Mouse (Mus musculus) heart, embryonic 11.5 days (tissue): Measurements from ENCODE around the gene Cenpl. TPM values are rescaled to one million over a fixed set of nuclear protein-coding genes. Genes with fewer than 3 reads are reported as not detected.
"Not testable (repeated sequence)": the region's sequence is repeated elsewhere in the genome, so short reads cannot be mapped to it uniquely, and the experiment has no call there.

Experiments used
- ATAC-seq: fragments of 200-750 bp; cut with Nextera tagmentation; replicated peaks from 2 replicates; pipeline ENCODE4 v1.8.0; 2017; ENCODE audit warnings: moderate library complexity; ENCODE audit not compliant: insufficient number of reproducible peaks, low FRiP score, low TSS enrichment
- H3K27ac ChIP-seq: fragments of 300-500 bp; sonication (generic); 2 replicates; pipeline ENCODE4 v1.5.1; 2014; ENCODE audit warnings: mild to moderate bottlenecking, low read depth, low read length
- H3K27me3 ChIP-seq: fragments of 300-500 bp; sonication (generic); 2 replicates; pipeline ENCODE4 v1.6.1; 2014; ENCODE audit warnings: mild to moderate bottlenecking, low read length, mixed read lengths; ENCODE audit not compliant: control insufficient read depth, insufficient read depth
- H3K36me3 ChIP-seq: fragments of 300-500 bp; sonication (generic); 2 replicates; pipeline ENCODE4 v1.6.1; 2014; ENCODE audit warnings: mild to moderate bottlenecking, low read length, moderate library complexity, mixed read lengths; ENCODE audit not compliant: control insufficient read depth, insufficient read depth
- H3K4me1 ChIP-seq: fragments of 300-500 bp; sonication (generic); 2 replicates; pipeline ENCODE4 v1.6.1; 2014; ENCODE audit warnings: low read length; ENCODE audit not compliant: control insufficient read depth, insufficient read depth
- H3K4me2 ChIP-seq: fragments of 300-500 bp; sonication (generic); 2 replicates; pipeline ENCODE4 v1.6.1; 2014; ENCODE audit warnings: mild to moderate bottlenecking, moderate library complexity
- H3K4me3 ChIP-seq: fragments of 300-500 bp; sonication (generic); 2 replicates; pipeline ENCODE4 v1.5.1; 2014; ENCODE audit warnings: low read depth, low read length
- H3K9ac ChIP-seq: fragments of 300-500 bp; sonication (generic); 2 replicates; pipeline ENCODE4 v1.6.1; 2014; ENCODE audit warnings: mild to moderate bottlenecking, low read depth, low read length, moderate library complexity
- H3K9me3 ChIP-seq: fragments of 300-500 bp; sonication (generic); replicated peaks from 2 replicates; pipeline ENCODE4 v1.6.1; 2016; ENCODE audit warnings: low read length; ENCODE audit not compliant: control insufficient read depth
- WGBS: fragments of 180-500 bp; shearing (Covaris S2); extraction: QIAGEN DNeasy Blood & Tissue Kit; methylation state at CpG from one replicate; pipeline ENCODE4 v1.1.7; 2014; ENCODE audit not compliant: insufficient replicate concordance; 5-methylcytosine and 5-hydroxymethylcytosine counted together
- polyA plus RNA-seq: library from polyadenylated mRNA; unstranded; fragments of >200 nt; fragmentation: Nextera tagmentation; extraction: Ambion mirVana; gene quantifications from 2 replicates; pipeline ENCODE4 v1.2.1, GENCODE M21; 2014

The Cenpl gene
- 22.3 and 24.8 TPM in 2 replicates for polyA plus RNA-seq

DNA sequence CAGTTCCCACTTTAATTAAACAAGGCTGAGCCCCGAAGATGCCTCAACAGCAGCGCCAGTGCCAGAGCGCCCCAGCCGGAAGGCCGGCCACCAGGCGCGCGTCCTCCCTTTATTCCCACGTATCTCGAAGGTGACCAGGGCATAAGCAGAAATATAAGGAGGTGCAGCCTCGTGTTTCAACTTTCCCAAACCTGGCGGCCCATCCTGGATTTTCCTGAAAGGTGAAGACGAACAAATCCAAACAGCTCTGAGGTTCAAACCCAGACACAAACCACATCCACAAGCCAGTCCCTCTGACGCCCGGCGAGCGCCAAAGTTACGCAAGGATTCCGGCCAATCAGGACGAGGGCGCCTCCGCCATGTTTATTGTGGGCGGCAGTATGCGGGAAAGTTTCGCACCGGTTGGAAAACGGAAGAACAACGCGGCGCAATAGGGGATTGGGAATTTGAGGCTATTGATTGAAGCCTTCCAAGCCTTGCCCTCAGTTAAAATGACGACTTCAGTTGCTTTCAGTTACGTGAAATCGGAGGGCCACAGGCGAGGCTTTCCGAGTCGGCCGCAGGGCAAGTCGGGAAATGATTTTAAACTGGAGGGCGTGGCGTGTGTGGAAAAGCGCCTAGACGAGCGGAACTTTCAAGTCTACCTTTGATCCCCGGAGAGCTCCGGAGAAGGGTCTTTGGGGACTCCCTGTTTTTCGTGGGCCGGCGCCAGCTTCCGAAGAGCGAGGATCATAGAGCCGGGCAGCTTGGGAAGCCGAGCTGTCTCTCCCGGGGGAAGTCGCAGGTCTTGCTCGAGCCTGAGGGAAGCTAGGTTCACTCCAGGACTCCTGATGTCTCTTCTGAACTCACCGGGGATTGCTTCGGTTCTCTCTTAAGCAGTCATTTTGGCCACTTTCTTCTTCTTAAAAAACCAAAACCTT is at the start of gene Cenpl, which contains the start of gene Dars2:
TSS of gene Cenpl (plus strand) at position 362 of the 920 bp plus-strand sequence.
TSS of gene Dars2 (minus strand) at position 307 of the 920 bp plus-strand sequence.
- peak; percentile 92 for ATAC-seq
- Histone ChIP-seq H3K4me3 (peak within 1 kb of the TSS; percentile 82), H3K9ac (peak within 1 kb of the TSS; percentile 70), H3K9me3 (no peaks in the 10 kb centered on the region), H3K4me1 (peaks cover 16% of the 10 kb centered on the region; the same call in 1 of the 2 replicates), H3K27ac (peak within 1 kb of the TSS; percentile 70), H3K27me3 (no peaks in the 10 kb centered on the region), H3K36me3 (no peaks in the 10 kb centered on the region), H3K4me2 (peak within 1 kb of the TSS; percentile 65)
- under 1% methylated on average over 57 of the region's 57 CpGs for WGBS

DNA sequence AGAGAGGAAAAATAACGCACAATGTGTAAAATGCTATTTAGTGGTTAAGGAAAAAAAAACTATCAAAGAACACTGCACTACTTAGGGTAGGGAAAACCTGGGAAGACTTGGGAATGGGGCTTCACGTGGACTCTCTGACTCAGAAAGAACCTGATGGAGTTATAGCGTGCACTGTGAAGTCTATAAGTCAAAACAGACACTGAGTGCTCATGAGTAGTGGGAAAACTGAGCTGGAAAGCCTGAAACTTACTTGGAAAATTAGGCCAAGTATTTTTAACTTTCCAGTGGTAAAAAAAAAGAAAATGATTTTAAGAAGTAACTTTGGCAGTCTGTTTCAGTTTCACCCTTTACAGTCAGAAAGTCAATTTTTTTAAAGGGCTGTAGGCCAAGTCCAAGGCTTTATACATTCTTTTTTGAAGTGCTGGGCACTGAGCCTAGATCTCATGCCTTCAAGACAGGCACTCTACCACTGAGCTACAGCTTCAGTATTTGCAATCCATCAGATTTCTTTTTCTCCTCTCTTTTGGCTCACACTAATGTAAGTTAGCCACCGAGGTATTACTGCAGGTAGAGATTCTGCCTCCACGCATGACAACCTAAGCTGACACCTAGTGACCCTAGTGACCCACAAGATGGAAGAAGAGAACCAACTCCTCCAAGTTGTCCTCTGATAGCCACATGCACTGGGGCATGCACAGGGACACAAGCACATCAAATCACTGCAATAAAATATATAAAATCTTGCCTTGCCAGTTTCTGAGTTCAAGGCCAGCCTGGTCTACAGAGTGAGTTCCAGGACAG is 44.9 kb upstream of the Cenpl start:
- Histone ChIP-seq H3K27ac (no peak overlapping the region), H3K36me3 (peaks cover 6% of the 10 kb centered on the region), H3K4me3 (no peak overlapping the region), H3K9ac (no peak overlapping the region), H3K27me3 (no peaks in the 10 kb centered on the region), H3K4me2 (no peak overlapping the region), H3K4me1 (no peaks in the 10 kb centered on the region), H3K9me3 (no peaks in the 10 kb centered on the region)
- 86% methylated on average over 5 of the region's 5 CpGs for WGBS
- no peak for ATAC-seq

DNA sequence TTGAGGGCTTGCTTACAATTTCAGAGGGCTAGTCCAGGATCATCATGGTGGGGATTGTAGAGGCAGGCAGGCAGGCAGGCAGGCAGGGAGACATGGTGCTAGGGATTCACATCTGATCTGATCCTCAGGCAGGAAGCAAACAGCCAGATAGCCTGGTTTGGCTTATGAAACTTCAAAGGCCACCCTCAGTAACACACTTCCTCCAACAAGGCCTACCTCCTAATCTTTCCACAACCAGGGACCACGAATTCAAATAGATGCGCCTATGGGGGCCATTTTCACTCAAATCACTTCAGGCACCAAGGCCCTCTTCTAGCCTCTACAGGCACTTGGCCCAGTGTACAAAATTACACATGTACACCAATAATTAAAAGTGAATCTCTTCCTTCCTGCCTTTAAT is 43.3 kb upstream of the Cenpl start:
- ATAC-seq: no peak
- H3K27ac ChIP-seq: no peak overlapping the region
- H3K4me1 ChIP-seq: no peaks in the 10 kb centered on the region
- peaks cover 14% of the 10 kb centered on the region for H3K36me3 ChIP-seq
- H3K27me3 ChIP-seq: no peaks in the 10 kb centered on the region
- no peak overlapping the region for H3K4me3 ChIP-seq
- H3K9ac ChIP-seq: no peak overlapping the region
- WGBS: 74% methylated on average over 2 of the region's 2 CpGs
- no peak overlapping the region for H3K4me2 ChIP-seq
- H3K9me3 ChIP-seq: no peaks in the 10 kb centered on the region

DNA sequence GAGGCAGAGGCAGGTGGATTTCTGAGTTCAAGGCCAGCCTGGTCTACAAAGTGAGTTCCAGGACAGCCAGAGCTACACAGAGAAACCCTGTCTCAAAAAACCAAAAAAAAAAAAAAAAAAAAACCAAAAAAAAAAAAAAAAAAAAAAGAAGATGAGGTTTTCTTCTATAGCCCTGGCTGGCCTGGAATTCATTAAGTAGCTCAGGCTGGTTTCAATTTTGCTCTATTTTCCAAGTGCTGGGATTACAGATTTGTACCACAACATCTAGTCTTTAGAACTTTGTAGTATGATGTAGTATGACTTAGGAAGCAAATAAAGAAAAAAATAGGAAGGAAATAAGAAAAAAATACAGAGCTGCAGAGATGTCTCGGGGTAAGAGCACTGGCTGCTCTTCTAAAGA is 42.1 kb upstream of the Cenpl start:
- not testable (repeated sequence) for H3K4me1 ChIP-seq, H3K27me3 ChIP-seq, H3K9me3 ChIP-seq, H3K4me3 ChIP-seq, ATAC-seq, H3K9ac ChIP-seq, H3K27ac ChIP-seq, H3K4me2 ChIP-seq
- WGBS: 93% methylated on average over 1 of the region's 1 CpGs
- peaks cover 16% of the 10 kb centered on the region for H3K36me3 ChIP-seq

DNA sequence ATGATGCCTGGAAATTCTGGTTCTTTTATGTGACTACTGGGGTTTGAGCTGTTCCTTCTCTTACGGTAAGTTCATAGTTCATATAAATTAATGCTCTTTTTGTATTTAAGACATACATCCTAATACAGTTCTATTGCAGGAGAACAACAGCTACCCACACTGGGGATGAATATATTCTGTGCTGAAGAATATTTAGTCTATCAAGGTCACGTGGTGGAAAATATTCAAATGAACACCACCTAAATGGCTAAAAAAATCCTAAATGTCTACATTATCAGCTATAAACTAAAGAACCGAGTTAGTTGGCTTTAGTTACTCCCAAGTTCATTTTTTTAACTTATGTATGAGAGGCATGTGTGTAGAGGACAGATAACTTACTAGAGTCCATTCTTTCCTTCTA is 40.5 kb upstream of the Cenpl start:
- Histone ChIP-seq H3K9me3 (no peaks in the 10 kb centered on the region), H3K9ac (no peak overlapping the region), H3K36me3 (peaks cover 16% of the 10 kb centered on the region), H3K4me2 (no peak overlapping the region), H3K4me1 (no peaks in the 10 kb centered on the region), H3K4me3 (no peak overlapping the region), H3K27me3 (no peaks in the 10 kb centered on the region), H3K27ac (no peak overlapping the region)
- no peak for ATAC-seq
- WGBS: 86% methylated on average over 3 of the region's 3 CpGs

DNA sequence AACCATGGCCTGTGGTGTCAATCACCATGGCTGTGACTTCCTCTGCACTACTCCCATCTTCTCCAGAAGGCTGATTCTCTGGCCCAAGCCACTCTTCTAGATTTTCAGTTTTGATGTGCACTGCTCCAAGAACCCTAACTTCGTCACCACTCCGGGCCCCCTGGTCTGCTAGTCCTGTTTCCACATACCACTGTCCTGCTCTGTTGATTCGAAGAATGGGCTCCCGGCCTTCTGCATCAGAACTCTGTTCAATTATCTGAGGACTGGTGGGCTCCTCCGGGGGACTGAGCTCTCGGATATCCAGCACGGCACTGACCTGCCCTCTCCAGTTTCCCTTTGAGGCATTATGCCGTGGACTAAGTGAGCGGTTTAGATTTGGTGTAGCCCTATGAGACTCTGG is 38.6 kb upstream of the Cenpl start:
- peaks cover 4% of the 10 kb centered on the region; the same call in 1 of the 2 replicates for H3K4me1 ChIP-seq
- no peak for ATAC-seq
- no peaks in the 10 kb centered on the region for H3K9me3 ChIP-seq
- H3K9ac ChIP-seq: no peak overlapping the region
- no peak overlapping the region for H3K27ac ChIP-seq
- 91% methylated on average over 9 of the region's 9 CpGs for WGBS
- peaks cover 22% of the 10 kb centered on the region for H3K36me3 ChIP-seq
- no peak overlapping the region for H3K4me2 ChIP-seq
- H3K4me3 ChIP-seq: no peak overlapping the region
- no peaks in the 10 kb centered on the region for H3K27me3 ChIP-seq

DNA sequence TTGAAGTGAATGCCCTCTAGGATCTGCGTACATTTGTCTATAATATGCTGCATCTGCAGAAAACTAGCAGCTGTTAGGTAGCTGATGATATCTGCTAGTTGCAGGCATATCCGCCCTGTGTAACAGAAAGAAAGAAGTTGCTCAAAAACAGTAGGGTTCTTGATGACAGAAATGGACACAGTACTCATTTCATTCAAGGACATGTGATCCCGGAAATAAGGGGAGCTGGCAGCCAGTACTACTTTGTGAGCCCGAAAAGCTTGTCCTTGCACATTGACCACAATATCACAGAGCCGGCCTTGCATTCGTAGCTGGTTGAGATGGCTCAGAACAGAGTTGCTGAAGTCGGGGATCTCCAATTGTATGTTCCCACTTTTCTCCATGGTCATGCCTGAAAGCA is 38.2 kb upstream of the Cenpl start:
- no peak overlapping the region for H3K9ac ChIP-seq
- peaks cover 24% of the 10 kb centered on the region for H3K36me3 ChIP-seq
- WGBS: 89% methylated on average over 7 of the region's 7 CpGs
- H3K9me3 ChIP-seq: no peaks in the 10 kb centered on the region
- H3K4me2 ChIP-seq: no peak overlapping the region
- H3K27me3 ChIP-seq: no peaks in the 10 kb centered on the region
- H3K4me1 ChIP-seq: peaks cover 6% of the 10 kb centered on the region; the same call in 1 of the 2 replicates
- no peak overlapping the region for H3K27ac ChIP-seq
- ATAC-seq: no peak
- H3K4me3 ChIP-seq: no peak overlapping the region

DNA sequence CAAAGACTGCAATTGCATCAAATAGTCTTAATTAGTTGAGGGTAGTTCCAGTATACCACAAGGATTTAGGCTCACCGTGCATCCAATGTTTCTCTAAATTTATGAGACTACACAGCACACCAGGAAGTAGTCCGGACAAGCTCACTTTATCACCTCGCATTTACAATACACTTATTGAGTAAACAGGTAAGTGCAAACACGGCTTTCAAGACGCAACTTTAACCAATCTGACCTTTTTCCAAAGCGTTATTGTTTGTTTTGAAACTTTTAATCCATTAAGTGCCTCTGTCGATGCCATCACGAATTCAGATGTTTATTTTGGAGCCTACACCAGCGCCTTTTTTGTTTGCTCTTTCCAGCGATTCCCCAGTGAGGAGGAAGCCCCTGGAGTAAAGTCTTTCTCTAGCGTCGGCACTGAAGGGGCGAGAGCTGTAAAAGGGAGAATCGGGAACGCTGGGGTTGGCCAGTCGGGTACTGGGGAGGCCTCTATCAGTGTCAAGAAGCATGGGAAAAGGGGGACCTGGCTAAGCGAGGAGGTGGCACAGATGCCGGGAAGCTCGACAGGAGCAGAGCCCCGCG is 36.6 kb upstream of the Cenpl start:
- peak overlapping the region; percentile 65 for H3K4me2 ChIP-seq
- H3K4me3 ChIP-seq: peak overlapping the region; percentile 73
- H3K4me1 ChIP-seq: peaks cover 10% of the 10 kb centered on the region; the same call in 1 of the 2 replicates
- WGBS: 2% methylated on average over 21 of the region's 21 CpGs
- no peak for ATAC-seq
- H3K9ac ChIP-seq: peak overlapping the region; percentile 92
- H3K27me3 ChIP-seq: no peaks in the 10 kb centered on the region
- peaks cover 34% of the 10 kb centered on the region for H3K36me3 ChIP-seq
- H3K27ac ChIP-seq: peak overlapping the region; percentile 87
- H3K9me3 ChIP-seq: no peaks in the 10 kb centered on the region
